Mouse (Mus musculus): ENCODE measurements at regions not wholly inside any gene's neighbourhood (a gene's known extent, or its start where the extent isn't known, plus 50 kb on each side); places are given as distances from the start of the nearest gene placed in this dataset.

- Histone ChIP-seq H3K27ac (no peak overlapping the region), H3K4me3 (no peak overlapping the region)
- no peak for TF ChIP-seq CTCF (conservative IDR thresholded peaks at IDR 0.05)
- no peak for DNase-seq (ENCODE audit: low spot score in 2 of 2)
Observed at GRCm38 (mm10) chr1:98161882-98162638, 66.6 kb upstream of the Pam start.

- TF ChIP-seq CTCF (conservative IDR thresholded peaks at IDR 0.05), result no peak
- Histone ChIP-seq H3K27ac (no peak overlapping the region), H3K4me3 (no peak overlapping the region)
- DNase-seq (ENCODE audit: low spot score in 2 of 2), result no peak
Observed at GRCm38 (mm10) chr1:98158969-98159368, 63.5 kb upstream of the Pam start.

- DNase-seq (ENCODE audit: low spot score in 2 of 2), result no peak
- no peak overlapping the region for H3K4me3 ChIP-seq
- H3K27ac ChIP-seq, result no peak overlapping the region
- TF ChIP-seq CTCF (conservative IDR thresholded peaks at IDR 0.05), result no peak
Observed at GRCm38 (mm10) chr1:98147361-98147760, 51.9 kb upstream of the Pam start.

All from layer of hippocampus, adult 2 months (tissue).